Mouse (Mus musculus): ENCODE measurements around the gene Dhrs11. TPM values are rescaled to one million over a fixed set of nuclear protein-coding genes. Genes with fewer than 3 reads are reported as not detected.
"Not testable (repeated sequence)": the region's sequence is repeated elsewhere in the genome, so short reads cannot be mapped to it uniquely, and the experiment has no call there.

The Dhrs11 gene
- 13.1 and 13.2 TPM in 2 replicates for polyA plus RNA-seq (2015; fragmentation: Nextera tagmentation; extraction: Ambion mirVana)

DNA sequence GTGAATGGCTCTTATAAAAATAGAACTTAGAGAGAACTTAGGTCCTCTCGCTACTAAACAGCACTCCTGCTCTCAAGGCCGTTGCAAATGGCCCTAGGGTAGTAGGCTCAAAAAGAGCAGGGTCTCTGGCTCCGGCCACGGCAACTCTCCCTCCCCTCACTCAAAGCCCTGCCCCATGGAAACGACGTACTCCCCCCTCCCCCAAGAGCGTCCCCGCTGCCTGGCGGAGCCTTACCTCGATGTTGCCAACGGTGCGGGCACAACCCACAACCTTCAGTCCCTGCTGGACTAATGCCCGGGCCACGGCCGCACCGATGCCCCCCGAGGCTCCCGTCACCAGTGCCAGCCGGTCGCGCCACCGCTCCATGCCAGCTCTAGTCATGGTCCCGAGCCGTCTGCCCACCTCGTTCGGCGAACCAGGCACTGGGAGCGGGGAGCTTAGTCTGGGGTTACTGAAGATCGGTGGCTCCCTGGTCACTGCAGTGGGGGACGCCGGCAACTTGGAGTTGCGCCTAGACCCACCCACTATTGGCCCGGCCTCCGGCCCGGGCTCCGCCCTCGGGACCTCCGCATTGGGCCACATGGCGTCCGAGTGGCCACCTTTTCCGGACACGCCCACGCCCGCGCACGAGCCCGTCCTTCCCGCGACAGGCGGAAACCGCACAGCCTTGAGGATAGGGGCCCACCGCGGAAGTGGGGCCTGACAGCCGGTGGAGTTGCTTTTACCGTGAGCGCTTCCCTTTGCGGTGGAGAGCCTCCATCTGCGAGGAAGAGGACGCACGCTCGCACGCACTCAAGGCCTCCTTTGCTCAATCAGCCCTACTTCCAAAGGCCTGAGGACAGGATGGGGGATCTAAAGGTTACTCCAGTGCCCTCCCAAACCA lies at the start of gene Dhrs11:
Dhrs11 (minus strand) TSS at position 479 of the 884 bp plus-strand sequence.
- WGBS: under 1% methylated on average over 62 of the region's 62 CpGs
- Histone ChIP-seq H3K36me3 (peaks cover 36% of the 10 kb centered on the region), H3K4me2 (replicated peaks) (peak within 1 kb of the TSS; percentile 89), H3K4me3 (peak within 1 kb of the TSS; percentile 80), H3K9me3 (no peaks in the 10 kb centered on the region), H3K9ac (peak within 1 kb of the TSS; percentile 79), H3K27ac (peak within 1 kb of the TSS; percentile 74), H3K27me3 (no peaks in the 10 kb centered on the region), H3K4me1 (peaks cover 14% of the 10 kb centered on the region; the same call in 1 of the 2 replicates)
- peak; percentile 93 for ATAC-seq (ENCODE audit: low FRiP score, low read depth)

GRCm38 (mm10) chr11:84876020-84876419 lies 47.2 kb upstream of the Dhrs11 start:
- not testable (repeated sequence) for H3K4me2 ChIP-seq (replicated peaks); H3K9ac ChIP-seq; ATAC-seq (ENCODE audit: low FRiP score, low read depth); H3K36me3 ChIP-seq; H3K27ac ChIP-seq; H3K4me3 ChIP-seq; H3K9me3 ChIP-seq; H3K27me3 ChIP-seq
- WGBS: 50% methylated on average over 1 of the region's 1 CpGs
- peaks cover 12% of the 10 kb centered on the region for H3K4me1 ChIP-seq

- H3K4me1 ChIP-seq: peaks cover 11% of the 10 kb centered on the region
- no peaks in the 10 kb centered on the region for H3K27me3 ChIP-seq
- ATAC-seq (ENCODE audit: low FRiP score, low read depth): no peak
- H3K36me3 ChIP-seq: 0 out of 2 replicates have a peak, but pooled peaks cover 5% of the 10 kb centered on the region
- no peak overlapping the region for H3K4me3 ChIP-seq
- 81% methylated on average over 1 of the region's 1 CpGs for WGBS
- H3K27ac ChIP-seq: no peak overlapping the region
- H3K4me2 ChIP-seq (replicated peaks): no peak overlapping the region
- H3K9ac ChIP-seq: no peak overlapping the region
- H3K9me3 ChIP-seq: no peaks in the 10 kb centered on the region
These were observed 44.4 kb upstream of the Dhrs11 start for GRCm38 (mm10) chr11:84873042-84873833.

- H3K9me3 ChIP-seq: no peaks in the 10 kb centered on the region
- no peaks in the 10 kb centered on the region for H3K27me3 ChIP-seq
- WGBS: 69% methylated on average over 4 of the region's 4 CpGs
- H3K27ac ChIP-seq: peak overlapping the region; percentile 98; the same call in 1 of the 2 replicates
- ATAC-seq (ENCODE audit: low FRiP score, low read depth): no peak
- H3K36me3 ChIP-seq: no peaks in the 10 kb centered on the region
- peak overlapping the region; percentile 67 for H3K4me2 ChIP-seq (replicated peaks)
- H3K4me1 ChIP-seq: peaks cover 21% of the 10 kb centered on the region
- H3K4me3 ChIP-seq: peak overlapping the region; percentile 98
- H3K9ac ChIP-seq: peak overlapping the region; percentile 92
These were observed 42.8 kb upstream of the Dhrs11 start for GRCm38 (mm10) chr11:84871548-84872069.

DNA sequence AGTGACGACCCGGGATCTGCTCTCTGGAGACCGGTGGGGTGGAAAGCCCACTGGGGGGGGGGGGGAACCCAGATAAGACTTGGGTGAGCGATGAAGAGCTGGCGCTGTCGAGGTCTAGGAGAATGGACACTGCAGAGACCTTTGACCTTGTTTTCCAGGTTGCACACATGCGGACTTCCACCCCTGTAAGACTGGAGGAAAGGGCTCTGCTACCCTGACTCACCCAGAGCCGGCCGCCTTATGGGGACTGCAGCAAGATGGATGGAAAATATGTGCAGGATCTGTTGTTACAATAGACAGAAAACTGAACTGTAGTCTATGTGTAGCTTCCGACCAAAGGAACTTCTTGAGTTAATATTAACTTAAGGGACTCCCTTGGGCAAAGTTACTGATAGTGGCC lies 42.3 kb upstream of the Dhrs11 start:
- no peaks in the 10 kb centered on the region for H3K36me3 ChIP-seq
- H3K4me2 ChIP-seq (replicated peaks): peak overlapping the region; percentile 67
- peak overlapping the region; percentile 92 for H3K9ac ChIP-seq
- peak overlapping the region; percentile 98 for H3K4me3 ChIP-seq
- H3K27ac ChIP-seq: peak overlapping the region; percentile 98
- ATAC-seq (ENCODE audit: low FRiP score, low read depth): peak; percentile 28
- WGBS: 1% methylated on average over 10 of the region's 10 CpGs
- H3K9me3 ChIP-seq: no peaks in the 10 kb centered on the region
- peaks cover 24% of the 10 kb centered on the region for H3K4me1 ChIP-seq
- H3K27me3 ChIP-seq: no peaks in the 10 kb centered on the region

DNA sequence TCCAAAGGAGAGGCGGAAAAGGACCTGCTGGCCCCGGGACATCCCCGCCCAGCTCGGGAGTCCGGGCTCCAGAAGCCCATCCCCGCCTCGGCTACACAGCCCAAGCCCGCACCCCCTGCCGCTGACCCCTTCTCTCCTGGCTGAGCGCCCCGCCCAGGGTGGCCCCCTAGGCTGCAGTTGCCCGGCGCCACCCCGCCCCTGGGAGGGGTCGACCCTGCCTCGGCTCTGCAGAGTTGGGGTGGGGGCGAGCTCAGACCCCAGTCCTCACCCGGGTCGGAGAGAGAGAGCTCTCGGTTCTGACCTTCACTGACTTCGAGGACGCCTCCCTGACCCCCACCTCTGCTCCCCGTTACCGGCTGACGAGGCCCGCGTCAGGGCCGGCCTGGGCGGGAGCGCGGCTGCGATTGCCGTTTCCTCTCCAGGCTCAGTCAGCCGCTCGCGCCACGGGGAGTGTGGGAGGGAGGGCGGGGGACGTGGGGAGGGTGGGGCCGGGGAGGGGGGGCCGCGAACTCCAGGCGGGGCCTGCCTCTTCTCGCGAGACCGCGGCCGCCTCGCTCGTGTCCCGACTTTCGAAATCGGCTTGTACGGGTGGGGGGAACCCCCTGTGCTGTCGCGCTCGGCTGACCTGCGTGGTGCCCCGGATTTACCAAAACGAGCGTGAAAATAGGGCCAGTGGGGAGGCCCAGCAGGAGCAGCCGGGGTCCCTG lies 41.7 kb upstream of the Dhrs11 start, which contains the start of gene Ggnbp2:
Ggnbp2 (minus strand) TSS at position 481 of the 707 bp plus-strand sequence.
- peak within 1 kb of the TSS; percentile 98 for H3K4me3 ChIP-seq
- peak; percentile 89 for ATAC-seq (ENCODE audit: low FRiP score, low read depth)
- WGBS: under 1% methylated on average over 38 of the region's 62 CpGs

DNA sequence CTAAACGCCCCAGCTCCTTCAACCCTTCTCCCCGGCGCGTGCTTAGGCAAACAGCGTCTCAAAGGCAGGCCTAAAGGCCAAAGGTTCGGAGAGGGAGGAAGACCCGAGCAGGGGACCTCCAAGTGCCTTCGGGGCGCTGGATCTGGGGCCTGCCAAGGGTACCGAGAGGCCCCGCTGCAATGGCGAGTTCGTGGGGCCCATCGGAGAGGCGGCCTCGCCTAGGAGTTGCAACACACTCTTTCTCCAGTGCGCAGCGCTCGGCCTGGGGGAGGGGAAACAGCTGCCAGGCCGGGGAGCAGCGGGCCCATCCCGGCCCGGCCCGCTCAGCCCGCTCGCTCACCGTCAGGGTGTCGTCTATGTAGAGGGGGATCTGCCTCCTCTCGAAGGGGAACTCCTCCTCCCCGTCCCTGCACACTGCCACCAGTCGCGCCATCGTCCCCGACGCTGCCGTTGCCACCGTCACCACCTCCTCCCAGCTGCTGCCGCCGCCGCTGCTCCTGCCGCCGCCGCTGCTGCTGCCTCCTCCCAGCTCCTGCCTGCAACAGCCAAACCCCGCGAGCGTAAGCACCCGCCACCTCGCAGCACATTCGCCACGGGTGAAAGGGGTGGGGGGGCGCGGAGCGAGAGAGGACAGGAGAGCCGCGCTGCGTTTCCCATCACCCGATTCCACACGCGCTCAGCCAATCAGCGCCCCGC lies 40.9 kb upstream of the Dhrs11 start:
- peak; percentile 83 for ATAC-seq (ENCODE audit: low FRiP score, low read depth)
- Histone ChIP-seq H3K4me1 (peaks cover 24% of the 10 kb centered on the region), H3K36me3 (0 out of 2 replicates have a peak, but pooled peaks cover 2% of the 10 kb centered on the region), H3K27ac (peak overlapping the region; percentile 92), H3K9ac (peak overlapping the region; percentile 97), H3K27me3 (no peaks in the 10 kb centered on the region), H3K4me3 (peak overlapping the region; percentile 98), H3K4me2 (replicated peaks) (peak overlapping the region; percentile 91), H3K9me3 (no peaks in the 10 kb centered on the region)
- whole genome bisulfite sequencing: under 1% methylated on average over 43 of the region's 61 CpGs

More for the DNA sequence above, 41.7 kb upstream of the Dhrs11 start, which contains the start of gene Ggnbp2:
- Histone ChIP-seq H3K36me3 (0 out of 2 replicates have a peak, but pooled peaks cover 2% of the 10 kb centered on the region), H3K4me1 (peaks cover 24% of the 10 kb centered on the region), H3K27ac (peak within 1 kb of the TSS; percentile 98), H3K9me3 (no peaks in the 10 kb centered on the region), H3K27me3 (no peaks in the 10 kb centered on the region), H3K4me2 (replicated peaks) (peak within 1 kb of the TSS; percentile 91), H3K9ac (peak within 1 kb of the TSS; percentile 97)

GRCm38 (mm10) chr11:84868786-84869259 lies 40.0 kb upstream of the Dhrs11 start:
- WGBS: 14% methylated on average over 7 of the region's 7 CpGs
- H3K9ac ChIP-seq: peak overlapping the region; percentile 97
- no peak for ATAC-seq (ENCODE audit: low FRiP score, low read depth)
- H3K36me3 ChIP-seq: 0 out of 2 replicates have a peak, but pooled peaks cover 6% of the 10 kb centered on the region
- H3K4me2 ChIP-seq (replicated peaks): peak overlapping the region; percentile 91
- H3K4me3 ChIP-seq: peak overlapping the region; percentile 98
- no peaks in the 10 kb centered on the region for H3K9me3 ChIP-seq
- H3K27ac ChIP-seq: peak overlapping the region; percentile 92; the same call in 1 of the 2 replicates
- no peaks in the 10 kb centered on the region for H3K27me3 ChIP-seq
- peaks cover 24% of the 10 kb centered on the region for H3K4me1 ChIP-seq

DNA sequence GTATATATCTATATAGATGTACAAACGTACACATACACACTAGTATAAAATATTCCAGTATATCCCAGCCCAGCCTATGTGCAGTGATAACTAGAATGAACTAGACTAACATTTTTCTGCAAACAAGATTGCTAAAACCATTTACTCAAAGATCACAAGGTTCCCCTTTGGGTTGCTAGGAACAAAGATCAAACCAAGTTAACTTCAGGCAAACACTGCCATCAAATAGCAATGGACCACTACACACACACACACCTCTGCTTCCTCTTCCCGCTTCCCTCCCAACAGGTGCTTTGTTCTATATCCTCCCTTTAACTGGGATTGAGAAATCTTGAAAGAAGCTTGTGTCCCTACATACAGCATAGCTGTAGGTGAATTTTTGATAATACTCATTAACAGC lies 38.8 kb upstream of the Dhrs11 start:
- 93% methylated on average over 2 of the region's 2 CpGs for whole genome bisulfite sequencing
- no peak for ATAC-seq (ENCODE audit: low FRiP score, low read depth)
- H3K36me3 ChIP-seq: peaks cover 14% of the 10 kb centered on the region; the same call in 1 of the 2 replicates
- no peak overlapping the region for H3K27ac ChIP-seq
- H3K9ac ChIP-seq: no peak overlapping the region
- peak overlapping the region; percentile 19; the same call in 1 of the 2 replicates for H3K4me2 ChIP-seq (replicated peaks)
- H3K4me1 ChIP-seq: peaks cover 24% of the 10 kb centered on the region
- H3K9me3 ChIP-seq: no peaks in the 10 kb centered on the region
- no peaks in the 10 kb centered on the region for H3K27me3 ChIP-seq
- no peak overlapping the region for H3K4me3 ChIP-seq

DNA sequence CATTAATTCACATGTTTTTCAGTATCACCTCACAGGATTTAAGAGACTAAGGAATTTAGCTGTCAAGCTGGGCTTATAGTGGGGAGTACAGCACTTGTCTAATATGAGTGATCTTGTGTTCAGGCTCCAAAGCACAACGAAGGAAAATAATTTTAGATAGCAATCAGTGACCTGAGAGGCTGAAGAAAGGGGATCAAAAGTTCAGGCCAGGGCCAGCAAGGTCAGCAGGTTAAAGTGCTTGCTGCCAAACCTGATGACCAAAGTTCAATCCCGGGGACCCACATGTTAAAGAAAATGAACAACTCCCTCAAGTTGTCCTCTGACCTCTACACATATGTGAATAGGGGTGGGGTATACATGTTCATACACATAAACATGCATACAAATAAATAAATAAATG lies 36.5 kb upstream of the Dhrs11 start:
- H3K9ac ChIP-seq: no peak overlapping the region
- H3K9me3 ChIP-seq: no peaks in the 10 kb centered on the region
- H3K27ac ChIP-seq: no peak overlapping the region
- H3K4me3 ChIP-seq: no peak overlapping the region
- peaks cover 22% of the 10 kb centered on the region for H3K4me1 ChIP-seq
- peaks cover 33% of the 10 kb centered on the region for H3K36me3 ChIP-seq
- WGBS: 63% methylated on average over 2 of the region's 2 CpGs
- H3K27me3 ChIP-seq: no peaks in the 10 kb centered on the region
- no peak overlapping the region for H3K4me2 ChIP-seq (replicated peaks)
- no peak for ATAC-seq (ENCODE audit: low FRiP score, low read depth)
